Mouse (Mus musculus) bone marrow, adult 2 months (tissue): ENCODE data around the gene Acadm.

Experiments used
- CTCF ChIP-seq: fragments of 200-500 bp; IDR thresholded peaks from 2 replicates; pipeline ENCODE4 v1.5.1; 2011; ENCODE audit warnings: low read length, control low read depth; ENCODE audit not compliant: control insufficient read depth, insufficient read depth
- POLR2A ChIP-seq: fragments of 200-500 bp; IDR thresholded peaks from 2 replicates; pipeline ENCODE4 v1.6.1; 2011; ENCODE audit warnings: low read depth, mild to moderate bottlenecking, control low read depth, low read length, borderline replicate concordance; ENCODE audit not compliant: control insufficient read depth

GRCm38 (mm10) chr3:153886296-153886695, 58.1 kb downstream of the Acadm start:
- TF ChIP-seq CTCF (no peak), POLR2A (no peak)
